Comparison of ENCODE assay signal across 1 mouse cellular context in genomic region chr16:23112348-23112747, GRCm38 (mm10).
TF ChIP-seq lines count a peak whose summit lies in the region.

No protein-coding gene starts in this region.

TF ChIP-seq in MEL, 35 proteins besides CTCF, POLR2A, EP300 and RAD21:
- TF ChIP-seq USF2 (IDR thresholded peaks at IDR 0.05; ENCODE audit: borderline replicate concordance in 1 of 2, insufficient read depth in 1 of 2, low read depth in 1 of 2, low read length in 2 of 2) (no peak), KAT2A (conservative IDR thresholded peaks at IDR 0.05; ENCODE audit: low read depth, low read length) (no peak), MAFK (IDR thresholded peaks at IDR 0.05; ENCODE audit: borderline replicate concordance, low read depth, low read length) (no peak), USF1 (IDR thresholded peaks at IDR 0.05; ENCODE audit: low read depth, low read length) (no peak), ZMIZ1 (IDR thresholded peaks at IDR 0.05; ENCODE audit: low read depth, low read length) (no peak), MAZ (IDR thresholded peaks at IDR 0.05; ENCODE audit: low read depth, low read length) (no peak), HCFC1 (IDR thresholded peaks at IDR 0.05; ENCODE audit: low read depth, low read length) (no peak), ETS1 (IDR thresholded peaks at IDR 0.05; ENCODE audit: low read depth, low read length) (no peak), SMC3 (IDR thresholded peaks at IDR 0.05; ENCODE audit: low read depth, low read length) (no peak), TCF12 (IDR thresholded peaks at IDR 0.05; ENCODE audit: low read depth, low read length) (no peak), ZC3H11A (IDR thresholded peaks at IDR 0.05; ENCODE audit: low read depth, low read length) (no peak), RCOR1 (IDR thresholded peaks at IDR 0.05; ENCODE audit: low read depth, low read length) (no peak), ZKSCAN1 (IDR thresholded peaks at IDR 0.05; ENCODE audit: low read depth, low read length) (no peak), JUND (IDR thresholded peaks at IDR 0.05; ENCODE audit: low read depth, low read length) (no peak), NELFE (IDR thresholded peaks at IDR 0.05; ENCODE audit: low read depth, low read length) (no peak)
